Mouse (Mus musculus) gastrocnemius, adult 18-20 months (tissue): ENCODE measurements around the gene Fmc1. TPM values are rescaled to one million over a fixed set of nuclear protein-coding genes. Genes with fewer than 3 reads are reported as not detected.

Experiments used
- DNase-seq: peaks from one replicate; pipeline ENCODE4 v3.0.0; 2021; ENCODE audit warnings: low spot score
- microRNA-seq: library from miRNA; unstranded; fragments of <30 nt; microRNA quantifications from one replicate; pipeline ENCODE4 v1.2.0, GENCODE M21; 2021
- total RNA-seq, 2 experiments: library from RNA; stranded (reverse); gene quantifications; 2 replicates each; pipeline ENCODE4 v1.2.3; 2021

Gene Fmc1
- total RNA-seq, 2 experiments from 2014 or later: 144 to 163 TPM

GRCm38 (mm10) chr6:38551062-38551988 lies 18.0 kb downstream of the Fmc1 start, which contains the start of gene Luc7l2:
Gene Luc7l2 (plus strand): TSS chr6:38551334.
- peak; percentile 97 for DNase-seq

- DNase-seq: peak; percentile 100
Observed at GRCm38 (mm10) chr6:38551989-38552635, 18.8 kb downstream of the Fmc1 start.

- DNase-seq: no peak
Observed at GRCm38 (mm10) chr6:38552636-38553000, 19.3 kb downstream of the Fmc1 start.

- no peak for DNase-seq
Observed at GRCm38 (mm10) chr6:38576096-38576495, 42.8 kb downstream of the Fmc1 start.

- DNase-seq: no peak
Observed at GRCm38 (mm10) chr6:38580112-38580857, 47.0 kb downstream of the Fmc1 start.

GRCm38 (mm10) chr6:38581711-38582110 lies 48.4 kb downstream of the Fmc1 start:
- no peak for DNase-seq

Small RNA genes lying within 50 kb of the gene (microRNA-seq; reads per million reads assigned to microRNA genes)
- not detected for gene Mir7670

Other genes starting within 250 kb of the Fmc1 start
- gene Zc3hav1l, start 234.2 kb upstream of the Fmc1 start, total RNA-seq: under 1 TPM; 0.23 to 0.31 TPM
- gene Zc3hav1, start 178.9 kb upstream of the Fmc1 start, total RNA-seq: 1 to 10 TPM; 6.3 to 7.3 TPM
- 1 to 10 TPM in 1 of 2 experiments, under 1 TPM in 1; 0.91 to 1.0 TPM for gene Ttc26, start 152.0 kb upstream of the Fmc1 start, total RNA-seq
- 10 to 100 TPM; 24.1 to 24.9 TPM for gene Ubn2, start 99.6 kb upstream of the Fmc1 start, total RNA-seq
- 100 to 1,000 TPM in 1 of 2 experiments, 10 to 100 TPM in 1; 93.4 to 108 TPM for gene Luc7l2, start 17.8 kb downstream of the Fmc1 start, total RNA-seq
- gene Klrg2, start 103.7 kb downstream of the Fmc1 start, total RNA-seq: under 1 TPM in 1 of 2 experiments, not detected in 1; 0.31 TPM
- not detected for gene Clec2l, start 129.6 kb downstream of the Fmc1 start, total RNA-seq